Mouse (Mus musculus) kidney, adult 2 months (tissue): ENCODE data around the gene Bmp4.

Experiments
- CTCF ChIP-seq: fragments of 200-500 bp; conservative IDR thresholded peaks from 2 replicates; pipeline ENCODE4 v1.5.1; 2011; ENCODE audit warnings: low read depth, mild to moderate bottlenecking, control low read depth, low read length, moderate library complexity, mixed read lengths; ENCODE audit not compliant: insufficient read depth, insufficient read length
- POLR2A ChIP-seq: fragments of 200-500 bp; IDR thresholded peaks from one replicate; pipeline ENCODE4 v1.6.1; 2011; ENCODE audit warnings: low read depth, low read length, control low read depth

DNA sequence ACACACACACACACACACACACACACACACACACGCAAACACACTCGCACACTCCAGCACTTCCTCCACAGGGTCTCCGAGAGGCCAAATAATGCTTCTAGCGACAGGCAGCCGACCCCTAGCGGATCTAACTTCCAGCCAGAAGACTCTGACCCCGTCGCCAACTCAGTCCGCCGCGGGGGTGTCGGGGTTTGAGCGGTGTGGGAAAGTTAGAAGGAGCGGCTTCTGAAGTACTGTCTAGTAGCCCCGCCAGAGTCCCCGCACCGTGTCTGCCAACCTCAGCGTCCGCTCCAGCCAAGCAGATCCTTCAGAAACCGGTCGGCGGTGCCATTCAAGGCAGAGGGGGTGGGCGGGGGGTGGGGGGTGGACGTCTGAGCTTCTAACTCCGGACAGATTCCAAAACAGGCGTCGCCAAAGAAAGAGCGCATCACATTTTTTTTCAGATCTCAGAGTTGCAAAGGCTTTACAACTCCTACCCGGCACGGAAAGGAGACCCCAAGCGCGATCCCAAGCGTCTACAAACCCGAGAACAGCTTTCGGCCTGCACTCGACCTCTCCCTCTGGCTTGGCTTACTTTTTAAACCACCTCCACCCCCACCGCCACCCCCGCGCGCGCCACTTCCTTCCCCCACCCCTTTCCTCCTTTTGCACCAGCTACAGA, 2.5 kb downstream of the Bmp4 start:
- TF ChIP-seq CTCF, result no peak
- TF ChIP-seq POLR2A, result peak; percentile 19
